Mouse (Mus musculus) forebrain, embryonic 15.5 days (tissue): ENCODE results near the gene Rps11. TPM values are rescaled to one million over a fixed set of nuclear protein-coding genes. Genes with fewer than 3 reads are reported as not detected.

Experiments used
- ATAC-seq: fragments of 200-750 bp; cut with Nextera tagmentation; replicated peaks from 2 replicates; pipeline ENCODE4 v1.8.0; 2017; ENCODE audit warnings: mild to moderate bottlenecking, moderate TSS enrichment, moderate library complexity
- H3K27ac ChIP-seq: fragments of 300-500 bp; sonication (generic); replicated peaks from 2 replicates; pipeline ENCODE4 v1.5.1; 2015; ENCODE audit warnings: mild to moderate bottlenecking, inconsistent platforms
- H3K27me3 ChIP-seq: fragments of 300-500 bp; sonication (generic); 2 replicates; pipeline ENCODE4 v1.6.1; 2015; ENCODE audit warnings: inconsistent platforms
- H3K36me3 ChIP-seq: fragments of 300-500 bp; sonication (generic); 2 replicates; pipeline ENCODE4 v1.6.1; 2015; ENCODE audit warnings: mild to moderate bottlenecking, inconsistent platforms
- H3K4me1 ChIP-seq: fragments of 300-500 bp; sonication (generic); 2 replicates; pipeline ENCODE4 v1.6.1; 2015; ENCODE audit warnings: inconsistent platforms
- H3K4me2 ChIP-seq: fragments of 300-500 bp; sonication (generic); replicated peaks from 2 replicates; pipeline ENCODE4 v1.6.1; 2015; ENCODE audit warnings: mild to moderate bottlenecking, inconsistent platforms
- H3K4me3 ChIP-seq: fragments of 300-500 bp; sonication (generic); 2 replicates; pipeline ENCODE4 v1.5.1; 2015; ENCODE audit warnings: mild to moderate bottlenecking, inconsistent platforms
- H3K9ac ChIP-seq: fragments of 300-500 bp; sonication (generic); replicated peaks from 2 replicates; pipeline ENCODE4 v1.6.1; 2015; ENCODE audit warnings: mild to moderate bottlenecking, inconsistent platforms
- H3K9me3 ChIP-seq: fragments of 300-500 bp; sonication (generic); 2 replicates; pipeline ENCODE4 v1.6.1; 2016; ENCODE audit warnings: inconsistent platforms
- WGBS: fragments of 180-500 bp; shearing (Covaris S2); methylation state at CpG from one replicate; pipeline ENCODE4 v1.1.7; 2015; ENCODE audit warnings: mixed read lengths; 5-methylcytosine and 5-hydroxymethylcytosine counted together
- microRNA counts: library from miRNA; unstranded; fragments of <30 nt; microRNA quantifications from one replicate; lab custom pipeline; 2016
- microRNA-seq: library from miRNA; unstranded; fragments of <30 nt; microRNA quantifications from one replicate; pipeline ENCODE4, GENCODE M21; 2016
- polyA plus RNA-seq: library from polyadenylated mRNA; unstranded; fragments of >200 nt; fragmentation: Nextera tagmentation; extraction: Ambion mirVana; gene quantifications from 2 replicates; pipeline ENCODE4 v1.2.1, GENCODE M21; 2015

The Rps11 gene
- polyA plus RNA-seq, 1 experiment from 2014 or later = 982 TPM

DNA sequence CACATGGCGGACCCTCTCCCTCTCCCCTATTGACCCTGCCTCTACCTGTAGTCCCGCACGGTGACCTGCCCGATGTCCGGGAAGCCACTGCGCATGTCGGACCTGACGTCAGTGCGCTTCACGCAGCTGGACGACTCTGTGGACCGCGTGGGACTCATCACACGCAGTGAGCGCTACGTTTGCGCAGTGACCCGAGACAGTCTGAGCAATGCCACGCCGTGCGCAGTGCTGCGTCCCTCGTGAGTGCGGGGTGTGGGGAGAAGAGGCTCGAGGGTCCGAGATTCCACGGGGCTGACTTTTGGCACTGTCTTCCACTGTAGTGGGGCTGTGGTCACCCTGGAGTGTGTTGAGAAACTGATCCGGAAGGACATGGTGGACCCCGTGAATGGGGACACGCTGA, 47.7 kb downstream of the Rps11 start:
- WGBS = 89% methylated on average over 30 of the region's 30 CpGs
- no peak for ATAC-seq

DNA sequence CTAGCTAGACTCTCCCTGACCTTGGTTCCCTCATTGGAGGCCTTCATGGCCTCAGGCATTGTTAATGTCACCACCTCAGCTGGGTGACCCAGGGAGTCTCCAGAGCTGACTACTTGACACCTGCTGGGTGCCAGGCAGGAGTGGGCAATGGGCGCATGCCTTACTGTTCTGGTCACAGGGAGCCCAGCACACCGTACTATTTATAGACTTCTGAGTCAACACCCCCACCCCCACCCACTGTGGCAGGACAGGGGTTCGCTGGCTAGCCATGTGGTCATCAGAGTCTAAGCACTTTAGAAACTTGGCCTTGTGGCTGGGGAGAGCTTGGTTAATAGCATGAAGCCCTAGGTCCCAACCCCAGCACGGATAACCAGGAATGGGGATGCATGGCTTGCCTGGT, 48.8 kb downstream of the Rps11 start:
- Histone ChIP-seq H3K9me3 (no peaks in the 10 kb centered on the region), H3K9ac (no peak overlapping the region), H3K27ac (no peak overlapping the region), H3K27me3 (no peaks in the 10 kb centered on the region), H3K4me3 (no peak overlapping the region), H3K4me2 (no peak overlapping the region), H3K36me3 (peaks cover 22% of the 10 kb centered on the region), H3K4me1 (peaks cover 2% of the 10 kb centered on the region; the same call in 1 of the 2 replicates)
- no peak for ATAC-seq
- WGBS = 91% methylated on average over 4 of the region's 4 CpGs

More for the DNA sequence above, 47.7 kb downstream of the Rps11 start:
- no peak overlapping the region for H3K9ac ChIP-seq
- no peak overlapping the region for H3K4me2 ChIP-seq
- no peaks in the 10 kb centered on the region for H3K9me3 ChIP-seq
- no peak overlapping the region for H3K4me3 ChIP-seq
- H3K27me3 ChIP-seq = no peaks in the 10 kb centered on the region
- peaks cover 2% of the 10 kb centered on the region; the same call in 1 of the 2 replicates for H3K4me1 ChIP-seq
- H3K36me3 ChIP-seq = peaks cover 22% of the 10 kb centered on the region
- H3K27ac ChIP-seq = no peak overlapping the region

DNA sequence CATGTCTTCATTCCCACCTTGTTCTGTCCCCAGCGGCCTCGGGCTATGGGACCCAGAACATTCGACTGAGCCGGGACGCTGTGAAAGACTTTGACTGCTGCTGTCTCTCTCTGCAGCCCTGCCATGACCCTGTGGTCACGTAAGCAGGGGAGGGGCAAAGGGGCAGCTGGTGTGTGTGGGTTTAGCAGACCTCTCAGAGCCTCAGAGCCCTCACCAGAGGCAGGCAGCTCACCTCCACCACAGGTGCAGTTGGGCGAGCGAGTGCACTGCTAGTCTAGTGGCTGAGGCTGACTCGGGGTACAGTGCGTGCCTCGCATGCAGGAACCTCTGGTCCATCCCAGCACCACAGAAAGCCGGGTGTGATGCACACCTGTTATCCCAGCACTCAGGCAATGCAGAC, 50.3 kb downstream of the Rps11 start:
- H3K27me3 ChIP-seq = no peaks in the 10 kb centered on the region
- H3K27ac ChIP-seq = no peak overlapping the region
- no peak overlapping the region for H3K4me3 ChIP-seq
- WGBS = 92% methylated on average over 12 of the region's 12 CpGs
- H3K4me1 ChIP-seq = no peaks in the 10 kb centered on the region
- no peak for ATAC-seq
- H3K36me3 ChIP-seq = peaks cover 22% of the 10 kb centered on the region
- H3K9me3 ChIP-seq = no peaks in the 10 kb centered on the region
- H3K4me2 ChIP-seq = no peak overlapping the region
- no peak overlapping the region for H3K9ac ChIP-seq

DNA sequence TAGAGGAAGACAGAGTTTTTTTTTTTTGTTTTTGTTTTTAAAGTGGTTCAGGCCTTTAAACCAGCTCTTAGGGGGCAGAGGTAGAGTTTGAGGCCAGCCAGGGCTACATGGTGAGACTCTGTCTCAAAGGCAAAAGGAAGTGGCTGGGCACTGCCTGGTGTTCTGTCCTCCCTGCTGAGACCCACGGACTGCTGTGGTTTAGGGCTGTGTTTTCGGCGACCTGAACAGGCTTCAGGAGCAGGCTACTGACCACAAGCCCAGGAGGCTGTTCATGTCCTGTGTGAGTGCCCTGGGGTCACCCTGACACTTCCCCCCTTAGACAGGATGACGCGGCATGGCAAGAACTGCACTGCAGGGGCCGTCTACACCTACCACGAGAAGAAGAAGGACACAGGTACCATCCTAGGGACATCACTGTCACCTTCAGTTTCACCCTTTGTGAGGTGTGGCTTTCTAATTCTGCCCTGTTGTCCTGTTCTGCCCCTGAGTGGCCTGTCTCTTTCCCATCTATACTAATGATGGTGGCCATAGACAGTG, 51.0 kb downstream of the Rps11 start:
- Histone ChIP-seq H3K27ac (no peak overlapping the region), H3K9me3 (no peaks in the 10 kb centered on the region), H3K4me1 (no peaks in the 10 kb centered on the region), H3K9ac (no peak overlapping the region), H3K36me3 (peaks cover 22% of the 10 kb centered on the region), H3K27me3 (no peaks in the 10 kb centered on the region), H3K4me3 (no peak overlapping the region), H3K4me2 (no peak overlapping the region)
- 82% methylated on average over 7 of the region's 7 CpGs for WGBS
- ATAC-seq = no peak

MicroRNAs encoded within 50 kb of the gene (microRNA counts, 519-probe panel; counts per million panel counts)
- 2,820 counts per million, percentile 66 among the panel's probes with 10 or more counts for microRNA mmu-miR-150 (lab: Ali Mortazavi, UCI)

Small RNAs within 50 kb of the gene (microRNA-seq; reads per million reads assigned to microRNA genes)
- gene Mir150 (42.2 reads per million, percentile 41 among the genes with 10 or more reads in this experiment), gene Mir5121 (7.7 reads per million, percentile 23 among the genes with 10 or more reads in this experiment), gene Mir7055 (not detected)

Other genes starting within 250 kb of the Rps11 start
- 164 and 166 TPM in 2 replicates for gene Med25, start 231.7 kb downstream of the Rps11 start, polyA plus RNA-seq
- 20.6 and 22.1 TPM in 2 replicates for gene Fuz, start 228.4 kb downstream of the Rps11 start, polyA plus RNA-seq
- gene Ap2a1, start 194.9 kb downstream of the Rps11 start, polyA plus RNA-seq = 105 and 107 TPM in 2 replicates
- not detected in 2 replicates for gene Tsks, start 181.2 kb downstream of the Rps11 start, polyA plus RNA-seq
- gene Cpt1c, start 149.6 kb downstream of the Rps11 start, polyA plus RNA-seq = 48.2 and 51.6 TPM in 2 replicates
- 703 and 728 TPM in 2 replicates for gene Prmt1, start 137.9 kb downstream of the Rps11 start, polyA plus RNA-seq
- gene Irf3, start 126.8 kb downstream of the Rps11 start, polyA plus RNA-seq = 62.6 and 66.6 TPM in 2 replicates
- 19.2 and 21.8 TPM in 2 replicates for gene Bcl2l12, start 125.7 kb downstream of the Rps11 start, polyA plus RNA-seq
- gene Scaf1, start 108.1 kb downstream of the Rps11 start, polyA plus RNA-seq = 42.8 and 47.1 TPM in 2 replicates
- gene Rras, start 106.5 kb downstream of the Rps11 start, polyA plus RNA-seq = 10.4 and 11.5 TPM in 2 replicates
- gene Prr12, start 71.6 kb downstream of the Rps11 start, polyA plus RNA-seq = 16.0 and 16.1 TPM in 2 replicates
- gene Nosip, start 62.0 kb downstream of the Rps11 start, polyA plus RNA-seq = 62.4 and 63.9 TPM in 2 replicates
- 12.6 and 15.3 TPM in 2 replicates for gene Prrg2, start 61.8 kb downstream of the Rps11 start, polyA plus RNA-seq
- gene Rcn3, start 32.2 kb downstream of the Rps11 start, polyA plus RNA-seq = 49.6 and 54.4 TPM in 2 replicates
- 16.6 and 17.8 TPM in 2 replicates for gene Fcgrt, start 20.6 kb downstream of the Rps11 start, polyA plus RNA-seq
- gene Rpl13a, start 4.3 kb upstream of the Rps11 start, polyA plus RNA-seq = 890 and 969 TPM in 2 replicates
- 0.15 TPM in 1 of 2 replicates, not detected in the other for gene Gm45713, start 11.8 kb upstream of the Rps11 start, polyA plus RNA-seq
- 1.6 and 2.1 TPM in 2 replicates for gene Flt3l, start 12.0 kb upstream of the Rps11 start, polyA plus RNA-seq
- 96.0 and 96.9 TPM in 2 replicates for gene Pih1d1, start 29.9 kb upstream of the Rps11 start, polyA plus RNA-seq
- gene Aldh16a1, start 30.1 kb upstream of the Rps11 start, polyA plus RNA-seq = 25.6 and 30.8 TPM in 2 replicates
- 20.1 and 24.0 TPM in 2 replicates for gene Slc17a7, start 39.5 kb upstream of the Rps11 start, polyA plus RNA-seq
- not detected in 2 replicates for gene Gfy, start 55.1 kb upstream of the Rps11 start, polyA plus RNA-seq
- not detected in 2 replicates for gene Pth2, start 56.6 kb upstream of the Rps11 start, polyA plus RNA-seq
- gene Ccdc155, start 80.5 kb upstream of the Rps11 start, polyA plus RNA-seq = 0.74 and 0.75 TPM in 2 replicates
- gene Dkkl1, start 87.7 kb upstream of the Rps11 start, polyA plus RNA-seq = 1.4 and 2.0 TPM in 2 replicates
- gene Tead2, start 91.3 kb upstream of the Rps11 start, polyA plus RNA-seq = 92.8 and 106 TPM in 2 replicates
- 1.3 and 1.6 TPM in 2 replicates for gene Cd37, start 114.7 kb upstream of the Rps11 start, polyA plus RNA-seq
- gene Slc6a16, start 116.6 kb upstream of the Rps11 start, polyA plus RNA-seq = 0.17 and 0.20 TPM in 2 replicates
- not detected in 2 replicates for gene Slc6a21, start 153.1 kb upstream of the Rps11 start, polyA plus RNA-seq
- gene Trpm4, start 209.3 kb upstream of the Rps11 start, polyA plus RNA-seq = 9.3 and 11.0 TPM in 2 replicates
- 0.10 and 0.23 TPM in 2 replicates for gene Hrc, start 210.9 kb upstream of the Rps11 start, polyA plus RNA-seq
- 18.3 and 20.1 TPM in 2 replicates for gene Ppfia3, start 242.6 kb upstream of the Rps11 start, polyA plus RNA-seq
- 9.1 and 10.5 TPM in 2 replicates for gene Lin7b, start 246.1 kb upstream of the Rps11 start, polyA plus RNA-seq